Mouse (Mus musculus): ENCODE measurements around the gene Mief2.

The Mief2 gene

DNA sequence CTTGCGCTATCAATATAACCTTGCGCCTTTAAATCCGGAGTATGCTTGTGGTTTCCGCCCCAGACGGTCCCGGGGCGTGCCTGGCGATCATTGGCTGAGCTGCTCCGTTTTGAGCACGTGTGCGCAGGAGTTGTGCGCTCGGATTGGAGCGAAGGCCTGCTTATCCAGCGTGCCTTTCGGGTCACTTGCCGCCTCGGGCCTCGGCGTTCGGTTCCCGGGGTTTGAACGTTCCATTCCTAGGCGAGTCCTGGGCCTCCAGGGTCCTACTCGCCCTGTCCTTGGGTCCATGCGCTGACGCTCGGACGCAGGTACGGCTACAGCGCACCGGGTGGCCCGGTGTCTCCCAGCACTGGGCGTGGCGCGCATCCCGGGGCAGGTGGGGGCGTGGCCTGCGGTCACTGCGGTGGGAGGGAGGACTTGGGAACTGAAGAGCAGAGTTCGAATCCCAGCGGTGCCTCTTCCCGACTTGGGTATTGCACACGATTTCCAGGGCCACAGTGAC is at the start of gene Mief2:
TSS of gene Mief2 (plus strand) at position 139 of the 502 bp plus-strand sequence.
- peak; percentile 90 for DNase-seq (ENCODE audit: low read depth, low spot score)

DNA sequence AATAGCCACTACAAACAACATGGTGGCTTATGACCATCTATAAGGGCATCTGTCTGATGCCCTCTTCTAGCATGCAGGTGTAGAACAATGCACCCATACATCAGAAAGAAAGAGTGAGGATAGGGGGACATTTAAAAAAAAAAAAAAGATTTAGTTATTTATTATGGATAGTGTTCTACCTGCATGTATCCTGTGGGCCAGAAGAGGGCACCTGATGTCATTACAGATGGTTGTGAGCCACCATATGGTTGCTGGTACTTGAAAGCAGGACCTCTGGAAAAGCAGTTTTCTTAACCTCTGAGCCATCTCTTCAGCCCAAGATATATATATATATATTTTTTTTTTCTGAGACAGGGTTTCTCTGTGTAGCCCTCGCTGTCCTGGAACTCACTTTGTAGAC is 32.0 kb upstream of the Mief2 start:
- DNase-seq (ENCODE audit: low read depth, low spot score): no peak

DNA sequence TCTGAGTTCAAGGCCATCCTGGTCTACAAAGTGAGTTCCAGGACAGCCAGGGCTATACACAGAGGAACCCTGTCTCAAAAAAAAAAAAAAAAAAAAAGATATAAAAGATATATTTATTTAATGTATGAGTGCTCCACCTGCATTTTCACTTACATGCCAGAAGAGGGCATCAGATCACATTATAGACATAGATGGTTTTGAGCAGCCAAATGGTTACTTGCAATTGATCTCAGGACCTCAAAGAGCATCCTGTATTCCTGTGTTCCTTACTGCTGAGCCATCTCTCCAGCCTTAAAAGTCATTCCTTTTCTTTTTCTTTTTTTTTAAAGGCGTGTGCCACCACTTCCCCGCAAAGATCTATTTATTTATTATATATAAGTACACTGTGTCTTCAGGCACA is 30.6 kb upstream of the Mief2 start:
- no peak for DNase-seq (ENCODE audit: low read depth, low spot score)

DNA sequence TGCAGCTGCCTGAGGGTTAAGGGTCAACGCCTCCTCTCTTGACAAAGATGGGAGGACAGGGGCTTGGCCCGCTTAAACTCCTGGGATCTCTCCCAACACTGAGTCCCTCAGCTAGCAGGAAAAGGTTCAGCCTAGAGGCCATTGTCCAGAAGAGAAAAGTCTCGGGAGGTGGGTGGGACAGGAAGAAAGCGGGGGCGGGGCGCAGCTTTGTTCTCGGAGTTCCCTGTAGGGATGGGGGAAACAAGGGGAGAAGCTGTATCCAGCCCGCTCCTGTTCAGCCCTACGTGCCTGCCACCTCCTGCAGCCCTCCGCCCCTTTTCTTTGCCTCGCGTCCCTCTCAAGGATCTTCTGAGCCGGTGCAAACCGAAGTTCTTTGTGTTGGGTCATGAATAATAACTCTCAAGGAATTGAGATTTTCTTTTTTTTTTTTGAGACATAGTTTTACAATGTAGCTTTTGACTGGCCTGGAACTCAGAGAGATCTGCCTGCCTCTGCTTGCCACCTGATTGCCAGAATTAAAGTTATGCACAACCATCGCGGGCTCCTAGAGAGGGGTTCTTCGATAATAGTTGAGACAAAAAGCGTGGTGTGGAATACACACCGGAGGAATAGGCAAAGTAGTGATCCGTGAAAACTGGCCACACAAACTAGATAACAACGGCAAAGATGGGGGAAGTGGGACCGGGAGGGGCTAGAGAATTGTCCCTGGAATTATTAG is 29.2 kb upstream of the Mief2 start:
- DNase-seq (ENCODE audit: low read depth, low spot score): peak; percentile 76

DNA sequence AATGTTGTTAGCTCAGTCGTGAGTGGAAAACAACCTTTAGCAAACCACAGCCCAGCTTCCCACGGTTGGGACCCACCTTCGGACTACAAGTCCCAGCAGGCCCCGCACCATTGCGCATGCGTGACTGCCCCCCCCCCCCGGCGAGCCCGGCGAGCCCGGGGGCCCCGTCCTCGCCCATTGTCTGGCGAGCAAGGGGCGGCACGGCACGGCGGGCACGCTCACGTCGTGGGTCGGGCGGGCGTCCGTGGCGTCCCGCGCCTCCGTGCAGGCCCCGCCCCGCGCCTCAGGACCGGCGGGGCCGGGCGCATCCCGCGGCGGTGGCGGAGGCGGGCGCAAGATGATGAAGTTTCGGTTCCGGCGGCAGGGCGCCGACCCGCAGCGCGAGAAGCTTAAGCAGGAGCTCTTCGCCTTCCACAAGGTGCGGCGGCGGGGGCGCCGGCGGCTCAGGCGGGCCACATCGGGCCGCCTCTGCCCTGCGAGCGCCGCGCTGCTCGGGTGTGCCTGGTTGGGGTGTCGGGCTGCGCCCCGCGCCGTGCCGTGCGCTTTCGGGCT is 28.6 kb upstream of the Mief2 start, which contains the start of gene Llgl1:
TSS of gene Llgl1 (plus strand) at position 200 of the 552 bp plus-strand sequence.
- peak; percentile 90 for DNase-seq (ENCODE audit: low read depth, low spot score)

DNA sequence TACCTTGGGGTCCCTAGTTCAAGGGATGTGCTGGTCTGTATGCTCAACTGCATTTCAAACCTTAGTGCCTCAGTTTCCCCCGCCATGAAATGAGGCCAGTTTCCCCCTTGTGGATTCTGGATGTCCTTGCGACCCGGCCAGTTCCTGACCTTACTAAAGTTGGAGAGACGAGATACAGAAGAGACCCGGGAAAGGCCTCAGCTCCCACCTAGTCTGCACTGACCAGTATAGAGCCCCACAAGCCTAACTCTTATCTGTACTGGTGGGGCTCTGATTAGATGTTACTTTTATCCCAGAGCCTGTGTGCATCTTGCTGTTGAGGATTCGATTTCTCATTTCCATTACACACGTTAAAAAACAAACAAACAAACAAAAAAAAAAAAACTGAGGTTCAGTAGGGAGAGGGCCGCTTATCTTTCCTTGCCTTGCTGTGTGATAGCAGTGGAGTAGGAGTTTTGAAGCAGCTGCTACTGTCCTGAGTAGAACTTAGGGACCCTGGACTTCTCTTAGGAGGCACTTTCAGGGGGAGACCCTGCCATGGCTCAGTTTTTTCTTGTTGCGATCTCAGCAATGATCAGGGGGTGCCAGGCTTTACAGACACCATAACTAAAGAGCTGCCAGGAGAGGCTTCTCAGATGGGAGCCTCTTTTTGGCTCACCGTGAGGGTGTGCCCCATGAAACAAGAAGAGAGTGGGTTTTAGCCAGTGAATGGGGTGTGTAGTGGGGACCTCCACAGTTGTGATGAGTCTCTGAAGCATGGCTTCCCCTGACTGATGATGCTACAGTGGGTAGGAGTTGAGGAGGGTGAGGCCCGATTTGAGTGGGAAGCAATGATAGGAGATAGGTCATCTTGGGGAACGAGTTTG is 27.6 kb upstream of the Mief2 start:
- DNase-seq (ENCODE audit: low read depth, low spot score): no peak

DNA sequence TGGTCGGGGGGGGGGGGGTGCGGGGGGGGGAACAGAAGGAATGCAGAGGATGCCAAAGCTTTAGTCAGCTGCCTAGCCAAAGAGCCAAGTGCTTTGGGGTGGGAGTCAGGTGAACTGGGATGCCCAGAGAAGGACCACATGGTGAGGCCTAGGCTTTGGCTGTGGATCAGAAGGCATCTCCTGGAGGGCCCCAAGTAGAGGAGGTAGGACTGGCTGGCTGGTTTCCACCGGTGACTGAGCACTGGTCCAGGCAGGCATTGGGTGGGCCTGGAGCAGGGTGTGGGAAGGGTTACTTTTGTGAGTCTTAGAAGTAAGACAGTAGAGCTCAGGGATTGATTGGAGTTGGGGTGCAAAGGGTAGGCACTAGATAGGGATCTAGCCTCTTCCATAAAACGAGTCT is 26.6 kb upstream of the Mief2 start:
- DNase-seq (ENCODE audit: low read depth, low spot score): no peak

DNA sequence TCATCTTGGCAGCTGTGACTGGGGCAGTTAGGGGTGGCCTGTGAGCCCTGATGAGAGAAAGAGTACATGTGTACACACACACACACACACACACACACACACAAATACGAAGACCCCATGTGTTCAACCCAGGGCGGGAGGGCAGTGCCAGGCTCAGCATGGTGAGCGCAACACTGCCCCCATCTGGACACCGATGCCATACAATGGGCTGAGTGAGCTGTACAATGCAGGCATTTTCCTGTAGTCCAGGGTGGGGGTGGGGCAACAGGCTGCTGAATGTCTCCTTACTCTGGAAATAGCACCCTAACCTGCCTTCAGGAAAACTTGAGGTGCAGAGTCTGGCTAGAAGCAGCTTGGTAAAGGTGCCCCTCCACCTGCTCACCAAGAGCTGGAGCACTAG is 25.1 kb upstream of the Mief2 start:
- DNase-seq (ENCODE audit: low read depth, low spot score): peak; percentile 58

DNA sequence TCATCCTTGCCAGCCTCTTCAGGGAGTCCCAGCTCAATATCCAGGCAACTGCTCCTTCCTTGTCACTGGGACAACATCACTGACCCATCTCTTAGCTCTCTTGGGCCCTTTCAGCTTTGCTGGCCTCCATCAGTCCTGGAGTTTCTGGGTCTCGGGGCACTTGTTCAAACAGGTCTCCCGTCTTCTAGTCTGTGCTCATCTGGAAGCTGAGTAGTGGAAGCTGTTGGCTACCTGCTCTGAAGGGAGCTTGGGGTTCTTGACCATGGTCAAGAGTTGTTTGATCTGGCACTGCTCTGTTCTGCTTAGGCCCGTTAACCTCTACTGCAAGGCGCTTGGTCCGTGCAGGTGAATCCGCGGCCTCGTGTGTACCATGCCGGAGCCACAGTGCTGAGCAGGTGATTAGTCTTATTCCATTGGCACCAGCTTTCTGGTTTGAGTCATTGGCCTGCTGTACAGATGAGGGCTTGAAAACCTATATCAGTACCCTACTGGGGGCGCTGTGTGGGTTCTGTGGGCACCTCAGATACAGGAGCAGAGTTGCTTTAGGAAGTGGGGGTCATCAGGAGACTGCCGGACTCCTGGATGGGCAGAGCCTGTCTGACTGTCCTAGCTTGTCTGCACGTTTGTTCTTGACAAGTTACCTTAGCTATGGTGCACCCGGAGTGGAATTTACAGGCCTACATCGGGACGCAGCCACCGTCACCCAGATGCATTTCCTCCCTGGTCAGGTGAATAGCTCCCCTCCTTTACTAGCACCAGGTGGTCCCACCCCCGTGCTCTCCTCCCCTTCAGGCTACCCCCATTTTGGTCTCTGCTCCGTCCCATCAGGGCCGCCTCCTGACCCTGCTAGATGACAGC is 23.9 kb upstream of the Mief2 start:
- no peak for DNase-seq (ENCODE audit: low read depth, low spot score)

DNA sequence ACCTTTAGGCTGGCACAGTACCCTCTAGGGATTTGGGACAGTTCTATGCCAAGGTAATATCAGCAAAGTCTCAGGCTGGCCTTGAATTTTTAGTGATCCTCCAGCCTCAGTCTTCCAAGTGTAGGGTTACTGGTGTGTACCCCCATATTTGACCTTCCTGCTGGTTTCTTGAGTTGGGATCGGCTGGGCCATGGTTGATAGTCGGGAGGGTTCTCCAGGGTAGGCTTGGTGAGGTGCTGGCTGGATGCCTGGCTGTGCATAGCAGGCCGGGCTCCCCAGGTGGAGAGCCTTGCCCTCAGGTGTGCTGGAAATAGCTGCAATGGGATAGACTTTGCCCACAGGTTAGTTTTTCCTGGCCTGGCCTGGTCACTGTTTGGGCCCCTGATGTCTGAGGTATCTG is 22.9 kb upstream of the Mief2 start:
- no peak for DNase-seq (ENCODE audit: low read depth, low spot score)

DNA sequence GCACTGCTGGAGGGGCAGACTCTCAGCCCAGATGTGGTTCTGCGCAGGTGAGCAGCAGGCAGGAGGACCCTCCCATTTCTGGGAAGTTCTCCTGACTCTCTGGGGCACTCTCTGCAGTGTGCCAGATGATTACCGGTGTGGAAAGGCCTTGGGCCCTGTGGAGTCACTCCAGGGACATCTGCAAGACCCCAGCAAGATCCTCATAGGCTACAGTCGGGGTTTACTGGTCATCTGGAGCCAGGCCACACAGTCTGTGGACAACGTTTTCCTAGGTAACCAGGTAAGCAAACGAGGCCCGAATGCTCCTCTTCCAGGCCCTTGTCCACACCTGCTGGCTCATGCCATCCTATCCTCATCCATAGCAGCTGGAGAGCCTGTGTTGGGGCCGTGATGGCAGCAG is 22.1 kb upstream of the Mief2 start:
- DNase-seq (ENCODE audit: low read depth, low spot score): no peak

DNA sequence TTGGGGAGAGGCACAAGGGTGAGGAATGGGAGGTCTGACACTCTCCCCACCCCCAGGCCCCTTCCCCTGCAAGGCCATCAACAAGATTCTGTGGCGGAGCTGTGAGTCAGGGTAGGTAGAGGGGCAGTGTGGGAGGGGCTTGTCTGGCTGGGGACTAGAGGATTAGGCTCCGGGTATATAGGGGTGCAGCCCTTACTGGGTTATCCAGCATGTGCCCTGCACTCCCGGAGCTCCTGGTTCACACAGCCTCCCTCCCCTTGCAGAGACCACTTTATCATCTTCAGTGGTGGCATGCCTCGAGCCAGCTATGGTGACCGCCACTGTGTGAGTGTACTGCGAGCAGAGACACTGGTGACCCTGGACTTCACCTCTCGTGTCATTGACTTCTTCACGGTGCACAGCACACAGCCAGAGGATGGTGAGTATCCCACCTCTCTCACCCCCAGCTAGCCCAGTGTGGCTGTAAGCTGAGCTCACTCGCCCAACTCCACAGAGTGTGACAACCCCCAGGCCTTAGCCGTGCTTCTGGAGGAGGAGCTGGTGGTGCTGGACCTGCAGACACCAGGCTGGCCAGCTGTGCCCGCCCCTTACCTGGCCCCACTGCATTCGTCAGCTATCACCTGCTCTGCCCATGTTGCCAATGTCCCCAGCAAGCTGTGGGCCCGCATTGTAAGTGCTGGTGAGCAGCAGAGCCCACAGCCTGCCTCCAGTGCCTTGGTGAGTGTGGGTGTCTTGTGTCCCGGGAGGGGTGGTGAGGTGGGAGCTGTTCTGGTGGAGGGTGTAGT is 21.3 kb upstream of the Mief2 start:
- no peak for DNase-seq (ENCODE audit: low read depth, low spot score)

DNA sequence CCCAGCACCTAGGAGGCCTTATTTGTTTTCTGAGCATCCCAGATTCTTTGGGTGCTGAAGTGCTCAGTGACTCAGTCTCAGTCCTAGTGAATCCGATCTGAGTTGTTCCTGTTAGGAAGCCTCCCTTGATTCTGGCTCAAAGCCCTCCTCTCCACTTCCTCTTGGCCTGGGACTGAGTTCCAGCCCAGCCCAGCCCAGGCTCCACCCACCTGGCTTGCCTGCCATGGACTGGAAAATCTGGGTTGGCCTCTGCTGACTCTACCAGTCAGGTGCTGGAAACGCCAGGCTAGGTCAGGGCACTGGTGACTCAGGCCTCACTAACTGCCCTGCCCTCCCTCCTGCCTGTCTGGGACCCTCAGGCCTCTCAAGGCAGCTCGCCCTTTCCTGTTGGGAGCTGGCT is 20.5 kb upstream of the Mief2 start:
- no peak for DNase-seq (ENCODE audit: low read depth, low spot score)

DNA sequence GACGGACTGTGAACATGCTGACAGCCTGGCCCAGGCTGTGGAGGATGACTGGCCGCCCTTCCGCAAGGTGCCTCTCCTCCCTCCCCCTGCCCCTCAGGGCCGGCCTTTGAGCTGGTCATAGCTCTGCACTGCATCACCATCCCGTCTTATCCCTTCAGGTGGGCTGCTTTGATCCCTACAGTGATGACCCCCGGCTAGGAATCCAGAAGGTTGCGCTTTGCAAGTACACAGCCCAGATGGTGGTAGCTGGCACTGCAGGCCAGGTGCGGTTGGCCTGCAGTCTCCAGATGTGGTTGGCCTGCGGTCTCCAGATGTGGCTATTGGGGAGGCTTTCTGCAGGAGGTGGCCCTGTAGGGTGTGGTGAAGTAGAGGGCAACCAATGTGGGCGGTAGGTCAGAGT is 19.6 kb upstream of the Mief2 start:
- no peak for DNase-seq (ENCODE audit: low read depth, low spot score)

DNA sequence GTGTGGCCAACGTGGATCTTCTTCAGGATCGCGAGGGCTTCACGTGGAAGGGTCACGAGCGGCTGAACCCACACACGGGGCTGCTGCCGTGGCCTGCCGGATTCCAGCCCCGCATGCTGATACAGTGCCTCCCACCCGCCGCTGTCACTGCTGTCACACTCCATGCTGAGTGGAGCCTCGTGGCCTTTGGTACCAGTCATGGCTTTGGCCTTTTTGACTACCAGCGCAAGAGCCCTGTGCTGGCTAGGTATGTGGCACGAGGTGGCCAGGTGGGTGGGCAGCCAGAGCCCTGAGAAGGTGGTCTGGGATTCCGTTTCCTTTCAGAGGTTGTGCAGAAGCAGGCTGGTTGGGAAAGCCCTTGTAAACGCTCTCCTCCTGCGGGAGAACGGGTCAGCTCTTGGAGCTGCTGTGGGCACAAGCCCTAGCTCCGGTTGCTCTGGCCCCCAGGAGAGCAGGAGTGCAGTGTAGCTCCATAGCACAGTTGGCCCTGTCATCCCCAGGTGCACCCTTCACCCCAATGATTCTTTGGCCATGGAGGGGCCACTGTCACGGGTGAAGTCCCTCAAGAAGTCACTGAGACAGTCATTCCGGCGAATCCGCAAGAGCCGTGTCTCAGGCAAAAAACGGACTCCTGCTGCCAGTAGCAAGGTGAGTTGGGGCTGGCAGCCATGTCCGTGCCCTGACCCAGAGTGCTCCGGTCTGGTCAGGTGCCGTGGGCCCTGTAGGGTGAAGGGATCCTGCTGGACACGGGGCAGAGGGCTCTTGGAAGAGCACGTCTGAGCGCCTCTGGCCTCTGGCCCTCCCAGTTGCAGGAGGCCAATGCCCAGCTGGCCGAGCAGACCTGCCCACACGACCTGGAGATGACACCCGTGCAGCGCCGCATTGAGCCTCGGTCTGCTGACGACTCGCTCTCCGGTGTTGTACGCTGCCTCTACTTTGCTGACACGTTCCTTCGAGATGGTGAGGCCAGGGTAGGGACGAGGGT is 18.4 kb upstream of the Mief2 start:
- DNase-seq (ENCODE audit: low read depth, low spot score): no peak

DNA sequence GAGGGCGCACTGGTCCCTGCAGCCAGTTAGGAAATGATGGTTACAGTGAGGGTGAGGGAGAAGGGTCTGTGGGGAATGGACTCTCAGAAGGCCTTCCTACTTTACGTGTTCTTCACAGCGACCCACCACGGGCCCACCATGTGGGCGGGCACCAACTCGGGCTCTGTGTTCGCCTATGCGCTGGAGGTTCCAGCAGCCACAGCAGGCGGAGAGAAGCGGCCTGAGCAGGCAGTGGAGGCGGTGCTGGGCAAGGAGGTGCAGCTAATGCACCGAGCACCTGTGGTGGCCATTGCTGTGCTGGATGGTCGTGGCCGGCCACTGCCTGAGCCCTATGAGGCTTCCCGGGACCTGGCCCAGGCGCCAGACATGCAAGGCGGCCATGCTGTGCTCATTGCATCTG is 17.0 kb upstream of the Mief2 start:
- DNase-seq (ENCODE audit: low read depth, low spot score): no peak

DNA sequence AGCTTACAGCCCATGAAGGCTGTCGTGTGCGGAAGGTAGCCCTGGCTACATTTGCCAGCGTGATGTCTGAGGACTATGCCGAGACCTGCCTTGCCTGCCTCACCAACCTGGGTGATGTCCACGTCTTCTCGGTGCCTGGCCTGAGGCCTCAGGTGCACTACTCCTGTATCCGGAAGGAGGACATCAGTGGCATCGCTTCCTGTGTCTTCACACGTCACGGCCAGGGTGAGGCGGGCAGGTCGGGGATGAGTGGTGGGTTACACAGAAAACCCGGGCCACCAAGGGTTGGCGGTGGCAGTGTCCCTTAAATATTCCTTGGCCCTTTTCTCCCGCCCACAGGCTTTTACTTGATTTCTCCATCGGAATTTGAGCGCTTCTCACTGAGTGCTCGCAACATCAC is 16.2 kb upstream of the Mief2 start:
- DNase-seq (ENCODE audit: low read depth, low spot score): no peak

DNA sequence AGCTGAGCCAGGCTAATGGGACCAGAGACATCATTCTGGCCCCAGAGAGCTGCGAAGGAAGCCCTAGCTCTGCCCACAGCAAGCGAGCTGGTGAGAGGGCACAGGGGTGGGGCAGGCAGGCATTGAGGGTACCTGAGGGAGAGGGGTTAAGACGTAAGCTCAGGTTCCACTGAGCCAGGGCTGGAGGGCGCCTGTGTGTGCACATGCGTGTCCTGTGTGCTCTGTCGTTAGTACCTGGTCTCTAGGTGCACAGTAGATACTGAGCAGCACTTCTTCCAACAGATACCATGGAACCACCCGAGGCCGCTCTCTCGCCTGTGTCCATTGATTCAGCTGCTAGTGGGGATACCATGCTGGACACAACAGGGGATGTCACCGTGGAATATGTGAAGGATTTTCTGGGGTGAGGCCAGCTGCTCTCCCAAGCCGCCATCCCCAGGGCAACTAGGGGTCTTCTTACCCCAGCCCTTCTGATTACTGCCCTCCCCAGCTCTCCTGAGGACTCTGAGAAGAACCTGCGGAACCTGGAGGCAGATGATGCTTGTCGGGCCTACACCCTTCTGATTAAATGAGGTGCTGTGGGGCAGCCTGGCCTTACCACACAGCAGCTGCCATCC is 15.5 kb upstream of the Mief2 start:
- no peak for DNase-seq (ENCODE audit: low read depth, low spot score)

DNA sequence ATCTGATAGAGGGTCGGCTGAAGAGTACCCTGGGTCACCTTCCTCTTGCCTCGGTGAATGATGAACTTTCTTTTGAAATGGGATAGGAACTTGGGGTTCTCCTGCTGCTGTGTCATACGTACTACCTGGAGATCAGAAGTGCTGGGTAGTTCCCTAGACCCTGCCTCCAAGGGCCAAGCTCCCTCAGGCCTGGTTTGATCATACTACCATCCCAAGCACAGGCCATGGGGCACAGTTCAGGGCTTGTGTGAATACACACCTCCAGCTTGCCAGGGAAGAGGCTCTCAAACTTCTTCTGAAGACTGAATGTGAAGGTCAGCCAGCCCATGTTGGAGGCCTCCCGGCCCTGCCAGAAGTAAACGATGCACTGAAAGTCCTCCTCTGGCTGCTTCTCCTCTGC is 12.4 kb upstream of the Mief2 start:
- no peak for DNase-seq (ENCODE audit: low read depth, low spot score)

Data from WW6 (cell line).